Mouse (Mus musculus) CH12.LX (cell line): ENCODE results near the gene Astl. TPM values are rescaled to one million over a fixed set of nuclear protein-coding genes. Genes with fewer than 3 reads are reported as not detected.
A peak's percentile ranks its signal among the peaks of the same experiment; 100 is the strongest.

ENCODE experiments used
- DNase-seq: peaks from one replicate; pipeline ENCODE4 v3.0.0-alpha.2; 2013; ENCODE audit errors: extremely low read depth
- H3K27ac ChIP-seq: 2 replicates; pipeline ENCODE4 v1.5.1; 2012; ENCODE audit warnings: low read depth, mild to moderate bottlenecking, control low read depth, moderate library complexity; ENCODE audit not compliant: insufficient read depth
- H3K27me3 ChIP-seq: replicated peaks from 2 replicates; pipeline ENCODE3; 2012; ENCODE audit warnings: inconsistent platforms
- H3K36me3 ChIP-seq, 2 experiments: replicated peaks in 1 of 2; 2 replicates each; pipeline versions ENCODE3 to v1.6.1; 2012; ENCODE audit warnings: inconsistent platforms in 1 of 2, low read length in 1 of 2, mild to moderate bottlenecking in 1 of 2, mixed read lengths in 1 of 2, moderate library complexity in 1 of 2; ENCODE audit not compliant: control insufficient read depth in 1 of 2, insufficient read depth in 1 of 2
- H3K4me1 ChIP-seq, 2 experiments: 2 replicates each; pipeline ENCODE4 v1.6.1; 2012; ENCODE audit warnings: inconsistent platforms in 1 of 2, moderate library complexity in 1 of 2; ENCODE audit not compliant: insufficient read depth in 2 of 2, control insufficient read depth in 1 of 2
- H3K4me2 ChIP-seq: 2 replicates; pipeline ENCODE4 v1.6.1; 2012; ENCODE audit warnings: low read depth, mild to moderate bottlenecking, control low read depth; ENCODE audit not compliant: poor library complexity, insufficient read depth, severe bottlenecking
- H3K4me3 ChIP-seq, 3 experiments: fragments of 150-350 bp in 1 of 3; sonication (generic) in 1 of 3; replicated peaks in 1 of 3; 2 replicates each; pipeline versions ENCODE3 to v1.5.1; 2011 to 2012; ENCODE audit warnings: low read depth in 2 of 3, low read length in 2 of 3, mild to moderate bottlenecking in 2 of 3, moderate library complexity in 2 of 3, control low read depth in 1 of 3, improper control_type of control experiment in 1 of 3, inconsistent platforms in 1 of 3, mixed read lengths in 1 of 3; ENCODE audit not compliant: poor library complexity in 1 of 3
- H3K79me2 ChIP-seq: replicated peaks from 2 replicates; pipeline ENCODE4 v1.6.1; 2012; ENCODE audit warnings: mild to moderate bottlenecking, moderate library complexity; ENCODE audit not compliant: control insufficient read depth, poor library complexity, insufficient read depth, severe bottlenecking; ENCODE audit errors: extremely low read depth
- H3K9ac ChIP-seq: 2 replicates; pipeline ENCODE4 v1.6.1; 2012; ENCODE audit warnings: low read depth, mild to moderate bottlenecking, control low read depth, moderate library complexity; ENCODE audit not compliant: insufficient read depth
- H3K9me3 ChIP-seq: replicated peaks from 2 replicates; pipeline ENCODE3; 2012; ENCODE audit warnings: low read length, inconsistent platforms, mixed read lengths
- BHLHE40 ChIP-seq: IDR thresholded peaks from 2 replicates; pipeline ENCODE4 v1.6.1; 2011; ENCODE audit warnings: mild to moderate bottlenecking, low read depth, low read length, improper control_type of control experiment
- CHD1 ChIP-seq: IDR thresholded peaks from 2 replicates; pipeline ENCODE4 v1.6.1; 2012; ENCODE audit warnings: low read depth, low read length, improper control_type of control experiment, inconsistent platforms
- CHD2 ChIP-seq: IDR thresholded peaks from 2 replicates; pipeline ENCODE4 v1.6.1; 2011; ENCODE audit warnings: low read length, improper control_type of control experiment
- CTCF ChIP-seq, 2 experiments: IDR thresholded peaks in 1 of 2; conservative IDR thresholded peaks in 1 of 2; 2 replicates each; pipeline ENCODE4 v1.5.1; 2011 to 2012; ENCODE audit warnings: low read depth in 2 of 2, low read length in 2 of 2, improper control_type of control experiment in 1 of 2, inconsistent platforms in 1 of 2, mild to moderate bottlenecking in 1 of 2, moderate library complexity in 1 of 2
- E2F4 ChIP-seq: IDR thresholded peaks from 2 replicates; pipeline ENCODE4 v1.6.1; 2011; ENCODE audit warnings: low read depth, low read length, improper control_type of control experiment; ENCODE audit not compliant: insufficient replicate concordance
- ELF1 ChIP-seq: IDR thresholded peaks from 2 replicates; pipeline ENCODE4 v1.6.1; 2014; ENCODE audit warnings: low read depth, mild to moderate bottlenecking, inconsistent platforms, low read length, improper control_type of control experiment
- EP300 ChIP-seq: IDR thresholded peaks from 2 replicates; pipeline ENCODE4 v1.6.1; 2011; ENCODE audit warnings: low read length, improper control_type of control experiment
- ETS1 ChIP-seq: conservative IDR thresholded peaks from 2 replicates; pipeline ENCODE4 v1.6.1; 2012; ENCODE audit warnings: low read depth, mild to moderate bottlenecking, inconsistent platforms, low read length, improper control_type of control experiment, moderate library complexity
- GABPA ChIP-seq: IDR thresholded peaks from 2 replicates; pipeline ENCODE4 v1.6.1; 2012; ENCODE audit warnings: low read depth, low read length, improper control_type of control experiment, inconsistent platforms; ENCODE audit not compliant: insufficient replicate concordance
- HCFC1 ChIP-seq: IDR thresholded peaks from 2 replicates; pipeline ENCODE4 v1.6.1; 2012; ENCODE audit warnings: low read depth, mild to moderate bottlenecking, inconsistent platforms, low read length, improper control_type of control experiment
- IRF4 ChIP-seq: IDR thresholded peaks from 2 replicates; pipeline ENCODE4 v1.6.1; 2014; ENCODE audit warnings: low read depth, mild to moderate bottlenecking, inconsistent platforms, low read length, improper control_type of control experiment
- JUN ChIP-seq: IDR thresholded peaks from 2 replicates; pipeline ENCODE4 v1.6.1; 2011; ENCODE audit warnings: low read depth, mild to moderate bottlenecking, low read length, improper control_type of control experiment, moderate library complexity; ENCODE audit not compliant: insufficient read depth
- JUND ChIP-seq: conservative IDR thresholded peaks from 2 replicates; pipeline ENCODE4 v1.6.1; 2011; ENCODE audit warnings: low read depth, low read length, improper control_type of control experiment
- KAT2A ChIP-seq: IDR thresholded peaks from 2 replicates; pipeline ENCODE4 v1.6.1; 2012; ENCODE audit warnings: low read length, improper control_type of control experiment, inconsistent platforms; ENCODE audit not compliant: insufficient replicate concordance
- MAFK ChIP-seq: IDR thresholded peaks from 2 replicates; pipeline ENCODE4 v1.6.1; 2011; ENCODE audit warnings: low read length, improper control_type of control experiment; ENCODE audit not compliant: insufficient replicate concordance
- MAX ChIP-seq: IDR thresholded peaks from 2 replicates; pipeline ENCODE4 v1.6.1; 2011; ENCODE audit warnings: low read length, improper control_type of control experiment
- MAZ ChIP-seq: IDR thresholded peaks from 2 replicates; pipeline ENCODE4 v1.6.1; 2012; ENCODE audit warnings: low read depth, mild to moderate bottlenecking, inconsistent platforms, low read length, improper control_type of control experiment, moderate library complexity
- MEF2A ChIP-seq: IDR thresholded peaks from 2 replicates; pipeline ENCODE4 v1.6.1; 2014; ENCODE audit warnings: low read depth, mild to moderate bottlenecking, inconsistent platforms, low read length, improper control_type of control experiment, borderline replicate concordance
- MXI1 ChIP-seq: IDR thresholded peaks from 2 replicates; pipeline ENCODE4 v1.6.1; 2011; ENCODE audit warnings: mild to moderate bottlenecking, low read depth, low read length, improper control_type of control experiment
- MYC ChIP-seq: IDR thresholded peaks from 2 replicates; pipeline ENCODE4 v1.6.1; 2011; ENCODE audit warnings: low read depth, mild to moderate bottlenecking, improper control_type of control experiment, low read length
- NELFE ChIP-seq: IDR thresholded peaks from 2 replicates; pipeline ENCODE4 v1.6.1; 2011; ENCODE audit warnings: low read depth, low read length, improper control_type of control experiment
- NRF1 ChIP-seq: IDR thresholded peaks from 2 replicates; pipeline ENCODE4 v1.6.1; 2014; ENCODE audit warnings: low read depth, mild to moderate bottlenecking, inconsistent platforms, low read length, improper control_type of control experiment, moderate library complexity
- PAX5 ChIP-seq: IDR thresholded peaks from 2 replicates; pipeline ENCODE4 v1.6.1; 2012; ENCODE audit warnings: low read length, inconsistent platforms, mixed read lengths
- POLR2A ChIP-seq: IDR thresholded peaks from 2 replicates; pipeline ENCODE4 v1.6.1; 2011; ENCODE audit warnings: low read depth, mild to moderate bottlenecking, improper control_type of control experiment, low read length
- POLR2AphosphoS2 ChIP-seq: IDR thresholded peaks from 2 replicates; pipeline ENCODE4 v1.6.1; 2011; ENCODE audit warnings: low read depth, low read length, improper control_type of control experiment
- RAD21 ChIP-seq: IDR thresholded peaks from 2 replicates; pipeline ENCODE4 v1.6.1; 2011; ENCODE audit warnings: low read depth, mild to moderate bottlenecking, low read length, improper control_type of control experiment, moderate library complexity
- RCOR1 ChIP-seq: conservative IDR thresholded peaks from 2 replicates; pipeline ENCODE4 v1.6.1; 2012; ENCODE audit warnings: low read depth, mild to moderate bottlenecking, inconsistent platforms, low read length, improper control_type of control experiment
- SIN3A ChIP-seq: IDR thresholded peaks from 2 replicates; pipeline ENCODE4 v1.6.1; 2012; ENCODE audit warnings: low read length, improper control_type of control experiment, inconsistent platforms
- SMC3 ChIP-seq: IDR thresholded peaks from 2 replicates; pipeline ENCODE4 v1.6.1; 2011; ENCODE audit warnings: low read depth, low read length, improper control_type of control experiment
- TBP ChIP-seq: conservative IDR thresholded peaks from 2 replicates; pipeline ENCODE4 v1.6.1; 2011; ENCODE audit warnings: low read depth, low read length, improper control_type of control experiment
- TCF12 ChIP-seq: IDR thresholded peaks from 2 replicates; pipeline ENCODE4 v1.6.1; 2014; ENCODE audit warnings: low read depth, mild to moderate bottlenecking, inconsistent platforms, low read length, improper control_type of control experiment
- UBTF ChIP-seq: IDR thresholded peaks from 2 replicates; pipeline ENCODE4 v1.6.1; 2012; ENCODE audit warnings: low read depth, mild to moderate bottlenecking, inconsistent platforms, low read length, improper control_type of control experiment, moderate library complexity
- USF1 ChIP-seq: IDR thresholded peaks from 2 replicates; pipeline ENCODE4 v1.6.1; 2014; ENCODE audit warnings: low read depth, mild to moderate bottlenecking, inconsistent platforms, low read length, improper control_type of control experiment
- USF2 ChIP-seq: conservative IDR thresholded peaks from 2 replicates; pipeline ENCODE4 v1.6.1; 2011; ENCODE audit warnings: low read depth, low read length, improper control_type of control experiment
- ZC3H11A ChIP-seq: IDR thresholded peaks from 2 replicates; pipeline ENCODE4 v1.6.1; 2012; ENCODE audit warnings: low read depth, mild to moderate bottlenecking, inconsistent platforms, low read length, improper control_type of control experiment
- ZKSCAN1 ChIP-seq: IDR thresholded peaks from 2 replicates; pipeline ENCODE4 v1.6.1; 2012; ENCODE audit warnings: low read depth, inconsistent platforms, low read length, improper control_type of control experiment, borderline replicate concordance
- ZMIZ1 ChIP-seq: IDR thresholded peaks from 2 replicates; pipeline ENCODE4 v1.6.1; 2012; ENCODE audit warnings: low read depth, mild to moderate bottlenecking, inconsistent platforms, low read length, improper control_type of control experiment
- ZNF384 ChIP-seq: IDR thresholded peaks from 2 replicates; pipeline ENCODE4 v1.6.1; 2012; ENCODE audit warnings: low read depth, low read length, improper control_type of control experiment, inconsistent platforms
- dilution Hi-C: fragments of 300-500 bp; cut with MboI; formaldehyde crosslinking; loops from 2 replicates; pipeline ENCODE4 v1.14.3; 2020; ENCODE audit warnings: low sequenced_read_pairs; ENCODE audit not compliant: extremely low pct_unique_long_range_greater_than_20kb, extremely low pct_ligation_motif_present
- in situ Hi-C: fragments of 300-500 bp; cut with MboI; formaldehyde crosslinking; loops from 3 replicates; pipeline ENCODE4 v1.14.3; 2019; ENCODE audit warnings: low sequenced_read_pairs, low pct_ligation_motif_present, low pct_unique_long_range_greater_than_20kb, mixed read lengths
- polyA plus RNA-seq: library from polyadenylated mRNA; unstranded; fragments of >175 nt; gene quantifications from 2 replicates; pipeline ENCODE4 v1.2.1, GENCODE M21; 2012; ENCODE audit warnings: low read depth; ENCODE audit not compliant: insufficient read length
- total RNA-seq, 2 experiments: library from RNA; depleted of rRNA; stranded (reverse); fragments of 300-350 nt in 1 of 2; fragments of >200 nt in 1 of 2; gene quantifications; 2 replicates each; pipeline ENCODE4 v1.2.3; 2012 to 2014

The Astl gene
- total and polyA plus RNA-seq, 3 experiments: 0.08 TPM; not detected in 2

DNA sequence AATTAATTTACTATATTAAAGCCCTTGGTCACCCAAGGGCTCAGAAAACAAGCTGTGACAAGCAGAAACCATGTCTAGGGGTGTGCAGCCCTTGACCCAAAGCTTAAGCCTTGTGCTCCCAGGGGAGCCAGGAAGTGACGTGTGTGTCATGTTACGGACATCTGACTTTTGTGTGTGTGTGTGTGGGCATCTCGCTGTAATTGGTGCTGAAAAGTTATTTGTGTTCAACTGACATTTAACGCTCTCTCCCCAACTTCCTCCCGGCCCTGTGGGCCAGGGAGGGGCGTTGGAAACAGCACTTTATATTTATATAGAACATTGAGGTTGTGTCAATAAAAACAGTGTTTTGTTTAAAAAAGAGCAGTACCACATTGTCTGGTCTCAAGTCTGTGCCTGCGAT is 427 bp upstream of the Astl start:
- Histone ChIP-seq H3K27me3 (no peaks in the 10 kb centered on the region), H3K36me3 (peaks cover 2 to 27% of the 10 kb centered on the region in 2 experiments), H3K9me3 (no peaks in the 10 kb centered on the region), H3K9ac (peak overlapping the region; percentile 88; the same call in 1 of the 2 replicates), H3K27ac (peak overlapping the region; percentile 32), H3K4me3 (peak overlapping the region; percentile 16 to 99 (median 95)), H3K4me2 (peak overlapping the region; percentile 25), H3K79me2 (peaks cover 17% of the 10 kb centered on the region), H3K4me1 (peaks cover 20 to 38% of the 10 kb centered on the region in 2 experiments)
- in situ Hi-C loops: no loop called here
- dilution Hi-C loops: no loop called here
- DNase-seq: peak; percentile 60
- TF ChIP-seq USF1 (no peak; the same call in 1 of the 2 replicates), ETS1 (peak; percentile 8; the same call in 1 of the 2 replicates), IRF4 (peak; percentile 48), GABPA (no peak), MAZ (no peak), MAX (0 out of 2 replicates have a peak, but pooled peaks have one; percentile 36), USF2 (0 out of 2 replicates have a peak, but pooled peaks have one; percentile 14), JUND (0 out of 2 replicates have a peak, but pooled peaks have one; percentile 12), MEF2A (no peak), CHD2 (no peak), UBTF (no peak), CHD1 (0 out of 2 replicates have a peak, but pooled peaks have one; percentile 75), PAX5 (no peak), ZC3H11A (no peak), TCF12 (no peak), NELFE (peak; percentile 43; the same call in 1 of the 2 replicates), MAFK (no peak), POLR2AphosphoS2 (0 out of 2 replicates have a peak, but pooled peaks have one; percentile 26), RCOR1 (0 out of 2 replicates have a peak, but pooled peaks have one; percentile 56), MYC (0 out of 2 replicates have a peak, but pooled peaks have one; percentile 24), CTCF (conservative IDR thresholded peaks at IDR 0.05 in 1 of 2, IDR thresholded peaks at IDR 0.05 in 1 of 2; ENCODE audit: low read depth in 2 of 2, low read length in 2 of 2) (no peak), POLR2A (no peak), TBP (no peak), NRF1 (no peak), SMC3 (no peak), JUN (no peak), ZMIZ1 (no peak; the same call in 1 of the 2 replicates), RAD21 (no peak), SIN3A (peak; percentile 75; the same call in 1 of the 2 replicates), ZNF384 (no peak), E2F4 (no peak), KAT2A (0 out of 2 replicates have a peak, but pooled peaks have one; percentile 31), EP300 (no peak; the same call in 1 of the 2 replicates), ELF1 (no peak), HCFC1 (peak; percentile 31; the same call in 1 of the 2 replicates), ZKSCAN1 (no peak), BHLHE40 (0 out of 2 replicates have a peak, but pooled peaks have one; percentile 36), MXI1 (peak; percentile 56)
